Mouse (Mus musculus) C2C12 (cell line): Measurements from ENCODE around the gene Dda1. TPM values are rescaled to one million over a fixed set of nuclear protein-coding genes. Genes with fewer than 3 reads are reported as not detected.
"Not testable (repeated sequence)": the region's sequence is repeated elsewhere in the genome, so short reads cannot be mapped to it uniquely, and the experiment has no call there.

ENCODE experiments used
- H3K27me3 ChIP-seq: one replicate; pipeline ENCODE4 v1.6.1; 2011; ENCODE audit not compliant: control insufficient read depth, insufficient read depth, insufficient read length
- H3K36me3 ChIP-seq: one replicate; pipeline ENCODE4 v1.6.1; 2011; ENCODE audit not compliant: control insufficient read depth, insufficient read depth
- H3K4me3 ChIP-seq: one replicate; pipeline ENCODE4 v1.5.1; 2011; ENCODE audit warnings: mild to moderate bottlenecking, control low read depth; ENCODE audit not compliant: poor library complexity, insufficient read depth, severe bottlenecking
- H3K79me2 ChIP-seq: one replicate; pipeline ENCODE4 v1.6.1; 2011; ENCODE audit not compliant: control insufficient read depth, insufficient read depth
- H3K79me3 ChIP-seq: one replicate; pipeline ENCODE4 v1.6.1; 2011; ENCODE audit warnings: low read depth, control low read depth
- H3ac ChIP-seq: one replicate; pipeline ENCODE3; 2011; ENCODE audit warnings: low read depth; ENCODE audit not compliant: control insufficient read depth, insufficient read length
- CEBPB ChIP-seq: IDR thresholded peaks from one replicate; pipeline ENCODE4 v1.6.1; 2011; ENCODE audit warnings: low read depth, mild to moderate bottlenecking, control low read depth, moderate library complexity
- CTCF ChIP-seq: IDR thresholded peaks from one replicate; pipeline ENCODE4 v1.5.1; 2011; ENCODE audit not compliant: control insufficient read depth, insufficient read depth, insufficient read length
- FOSL1 ChIP-seq: IDR thresholded peaks from one replicate; pipeline ENCODE4 v1.8.0; 2011; ENCODE audit warnings: mild to moderate bottlenecking, low read length; ENCODE audit not compliant: poor library complexity, insufficient read depth, severe bottlenecking
- MAX ChIP-seq: IDR thresholded peaks from one replicate; pipeline ENCODE4 v1.6.1; 2011; ENCODE audit warnings: mild to moderate bottlenecking, control low read depth
- MYOD1 ChIP-seq: IDR thresholded peaks from one replicate; pipeline ENCODE4 v1.6.1; 2011; ENCODE audit warnings: low read depth; ENCODE audit not compliant: control insufficient read depth, insufficient read length
- MYOG ChIP-seq: IDR thresholded peaks from one replicate; pipeline ENCODE4 v1.6.1; 2011; ENCODE audit not compliant: control insufficient read depth, insufficient read length; ENCODE audit errors: extremely low read depth
- USF1 ChIP-seq: IDR thresholded peaks from one replicate; pipeline ENCODE4 v1.6.1; 2011; ENCODE audit warnings: low read depth, mild to moderate bottlenecking, control low read depth, moderate library complexity
- long read RNA-seq, 2 experiments: library from polyadenylated mRNA; unstranded; transcript quantifications; one replicate each; pipeline ENCODE4 v2.0.0; 2019 to 2020
- polyA plus RNA-seq: library from polyadenylated mRNA; unstranded; fragments of >200 nt; fragmentation: generic; extraction: Trizol; gene quantifications from one replicate; pipeline ENCODE4 v1.2.1, GENCODE M21; 2012; ENCODE audit warnings: missing spikeins

Gene Dda1
- polyA plus RNA-seq = 104 TPM
- long read RNA-seq, experiment 1, transcript Dda1-202 (5 exons, 1,933 nt) = major isoform, 105 of 145 reads
- long read RNA-seq, experiment 1, transcript Dda1-201 (4 exons, 874 nt) = minor isoform, 5 of 145 reads
- long read RNA-seq, experiment 1, transcript Dda1-205 (5 exons, 1,929 nt) = minor isoform, 6 of 145 reads
- long read RNA-seq, experiment 1, transcript Dda1-204 (4 exons, 1,881 nt) = minor isoform, 5 of 145 reads
- long read RNA-seq, experiment 1, partial matches to known transcripts = 15 of 145 reads
- long read RNA-seq, experiment 1, other reads (novel, unspliced or antisense) = 7 of 145 reads
- long read RNA-seq, experiment 2, transcript Dda1-205 (5 exons, 1,929 nt) = minor isoform, 23 of 359 reads
- long read RNA-seq, experiment 2, transcript Dda1-202 (5 exons, 1,933 nt) = major isoform, 283 of 359 reads
- long read RNA-seq, experiment 2, transcript Dda1-204 (4 exons, 1,881 nt) = minor isoform, 13 of 359 reads
- long read RNA-seq, experiment 2, transcript Dda1-201 (4 exons, 874 nt) = minor isoform, 11 of 359 reads
- long read RNA-seq, experiment 2, partial matches to known transcripts = 2 of 359 reads
- long read RNA-seq, experiment 2, other reads (novel, unspliced or antisense) = 22 of 359 reads

DNA sequence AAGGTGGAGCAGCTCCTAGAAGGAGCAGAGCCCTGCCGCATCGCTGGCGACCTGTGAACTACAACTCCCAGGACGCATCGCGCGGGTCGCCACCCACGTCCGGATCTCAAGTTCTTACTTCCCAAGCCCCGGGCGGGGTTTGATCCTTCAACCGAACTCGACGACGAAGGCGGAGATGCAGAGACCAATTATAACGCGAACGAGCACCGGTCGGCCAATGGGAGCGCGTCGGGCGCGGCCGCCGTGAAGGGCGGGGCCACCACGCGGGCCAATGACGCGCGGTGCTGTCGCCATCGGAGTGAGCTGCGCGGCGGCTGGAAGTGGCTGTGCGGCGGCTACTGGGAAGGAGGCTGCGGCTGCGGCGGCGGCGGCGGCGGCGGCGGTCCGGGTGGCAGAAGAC lies at the start of gene Dda1:
TSS of gene Dda1 (plus strand) at position 284 of the 400 bp plus-strand sequence.
- Histone ChIP-seq H3K79me3 (peaks cover 18% of the 10 kb centered on the region), H3ac (peak within 1 kb of the TSS; percentile 83), H3K4me3 (peak within 1 kb of the TSS; percentile 79), H3K36me3 (peaks cover 20% of the 10 kb centered on the region), H3K79me2 (peaks cover 46% of the 10 kb centered on the region), H3K27me3 (no peaks in the 10 kb centered on the region)
- TF ChIP-seq MYOG (no peak), MAX (no peak), CEBPB (no peak), CTCF (no peak), MYOD1 (no peak), FOSL1 (no peak), USF1 (no peak)

DNA sequence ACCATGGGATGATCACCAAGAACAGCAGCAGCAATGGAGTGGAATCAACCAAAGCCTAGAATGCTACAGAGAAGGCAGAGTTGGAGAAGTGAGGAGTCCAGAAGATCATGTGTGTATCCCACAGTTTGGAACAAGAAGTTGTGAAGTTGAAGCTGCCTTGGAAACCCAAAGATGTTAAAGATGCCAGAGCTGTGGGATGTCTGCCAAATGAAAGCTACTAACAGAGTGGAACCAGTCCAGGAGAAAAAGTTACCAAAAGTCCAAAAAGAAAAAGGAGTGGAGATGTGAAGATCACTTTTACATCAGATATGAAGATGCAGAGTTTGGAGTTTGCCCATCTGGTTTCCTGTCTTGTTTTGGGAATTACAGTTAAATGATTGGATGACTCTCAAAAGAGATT lies 46.9 kb upstream of the Dda1 start:
- Histone ChIP-seq H3K4me3 (no peak overlapping the region), H3K27me3 (no peaks in the 10 kb centered on the region), H3K36me3 (no peaks in the 10 kb centered on the region), H3ac (no peak overlapping the region), H3K79me3 (no peaks in the 10 kb centered on the region), H3K79me2 (no peaks in the 10 kb centered on the region)
- TF ChIP-seq MAX (no peak), MYOG (no peak), CEBPB (no peak)

DNA sequence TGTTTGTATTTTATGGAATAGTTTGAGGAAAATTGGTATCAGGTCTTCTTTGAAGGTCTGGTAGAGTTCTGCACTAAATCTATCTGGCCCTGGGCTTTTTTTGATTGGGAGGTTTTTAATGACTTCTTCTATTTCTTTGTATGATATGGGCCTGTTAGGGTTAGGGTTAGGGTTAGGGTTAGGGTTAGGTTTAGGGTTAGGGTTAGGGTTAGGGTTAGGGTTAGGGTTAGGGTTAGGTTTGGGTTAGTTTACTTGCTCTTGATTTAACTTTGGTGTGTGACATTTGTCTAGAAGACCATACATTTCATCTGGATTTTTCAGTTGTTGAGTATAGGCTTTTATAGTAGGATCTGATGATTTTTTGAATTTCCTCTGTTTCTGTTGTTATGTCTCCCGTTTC lies 36.1 kb upstream of the Dda1 start:
- H3K27me3 ChIP-seq, H3K79me3 ChIP-seq, H3K4me3 ChIP-seq, H3K36me3 ChIP-seq, H3ac ChIP-seq, H3K79me2 ChIP-seq: not testable (repeated sequence)

DNA sequence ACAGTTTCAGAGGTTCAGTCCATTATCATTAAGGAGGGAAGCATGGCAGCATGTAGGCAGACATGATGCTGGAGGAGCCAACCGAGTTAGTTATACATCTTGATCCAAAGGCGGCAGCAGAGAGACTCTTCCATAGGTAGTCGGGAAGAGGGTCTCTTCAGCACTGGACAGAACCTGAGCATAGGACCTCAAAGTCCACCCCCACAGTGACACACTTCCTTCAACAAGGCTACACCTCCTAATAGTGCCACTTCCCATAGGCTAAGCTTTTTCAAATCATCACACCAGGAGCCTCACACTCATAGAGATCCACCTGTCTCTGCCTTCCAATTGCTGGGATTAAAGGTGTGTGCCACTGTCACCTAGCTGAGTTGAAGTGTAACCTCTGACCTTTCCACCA lies 32.0 kb upstream of the Dda1 start:
- no peaks in the 10 kb centered on the region for H3K79me2 ChIP-seq
- no peaks in the 10 kb centered on the region for H3K79me3 ChIP-seq
- TF ChIP-seq CTCF = no peak
- no peak for TF ChIP-seq USF1
- TF ChIP-seq MYOG = no peak
- no peak for TF ChIP-seq MYOD1
- no peak for TF ChIP-seq MAX
- no peak for TF ChIP-seq CEBPB
- TF ChIP-seq FOSL1 = no peak
- no peaks in the 10 kb centered on the region for H3K27me3 ChIP-seq
- H3K36me3 ChIP-seq = no peaks in the 10 kb centered on the region
- H3K4me3 ChIP-seq = no peak overlapping the region
- H3ac ChIP-seq = no peak overlapping the region

DNA sequence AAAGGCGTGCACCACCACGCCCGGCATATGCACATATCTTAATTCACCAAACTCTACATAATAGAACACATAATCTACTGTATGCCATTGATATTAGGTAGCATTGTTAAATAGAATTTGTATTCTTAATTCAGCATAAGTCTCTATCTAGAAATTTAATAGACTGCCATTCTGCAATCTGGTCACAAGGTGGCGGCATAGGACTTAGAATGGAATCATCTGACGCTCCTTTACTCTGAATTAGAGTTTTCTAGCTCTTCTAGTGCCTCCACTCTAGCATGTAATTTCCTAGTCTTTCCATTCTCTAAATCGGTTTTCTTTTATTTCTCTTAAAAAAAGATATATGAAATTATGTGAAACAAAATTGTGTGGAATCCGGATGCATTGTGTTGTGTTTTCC lies 27.6 kb upstream of the Dda1 start:
- H3K79me2 ChIP-seq = no peaks in the 10 kb centered on the region

DNA sequence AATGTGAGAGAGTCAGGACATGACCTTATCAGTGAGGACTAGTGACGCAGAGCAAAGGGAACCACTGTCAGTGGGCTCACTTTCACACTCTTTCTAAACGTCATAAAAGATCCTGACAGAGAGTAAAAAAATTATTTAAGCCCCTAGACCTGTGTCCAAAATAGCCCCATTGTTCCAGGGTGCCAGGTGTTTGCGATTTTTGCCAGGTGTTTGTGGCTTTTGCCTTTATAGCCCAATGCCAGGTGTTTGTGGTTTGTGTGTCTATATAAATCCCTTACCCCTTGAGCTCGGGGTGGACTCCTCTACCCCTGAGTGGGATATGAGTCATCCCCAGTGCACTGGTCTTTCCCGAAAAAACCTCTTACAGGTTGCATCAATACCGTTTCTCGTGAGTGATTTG lies 23.9 kb upstream of the Dda1 start:
- Histone ChIP-seq H3ac (no peak overlapping the region), H3K79me2 (no peaks in the 10 kb centered on the region), H3K36me3 (no peaks in the 10 kb centered on the region), H3K79me3 (no peaks in the 10 kb centered on the region), H3K27me3 (no peaks in the 10 kb centered on the region), H3K4me3 (no peak overlapping the region)
- peak; percentile 64 for TF ChIP-seq MYOD1
- TF ChIP-seq CTCF = no peak

More for the DNA sequence above, 27.6 kb upstream of the Dda1 start:
- no peaks in the 10 kb centered on the region for H3K27me3 ChIP-seq
- no peak overlapping the region for H3ac ChIP-seq
- H3K79me3 ChIP-seq = no peaks in the 10 kb centered on the region
- no peaks in the 10 kb centered on the region for H3K36me3 ChIP-seq
- TF ChIP-seq USF1 (no peak), MYOG (no peak), CEBPB (no peak), FOSL1 (no peak), CTCF (no peak), MAX (no peak), MYOD1 (no peak)
- no peak overlapping the region for H3K4me3 ChIP-seq
